Mouse (Mus musculus) CH12.LX (cell line): ENCODE data around the gene Gramd1b. TPM values are rescaled to one million over a fixed set of nuclear protein-coding genes. Genes with fewer than 3 reads are reported as not detected.

Experiments
- DNase-seq: peaks from one replicate; pipeline ENCODE4 v3.0.0-alpha.2; 2013; ENCODE audit errors: extremely low read depth
- H3K27ac ChIP-seq: 2 replicates; pipeline ENCODE4 v1.5.1; 2012; ENCODE audit warnings: low read depth, mild to moderate bottlenecking, control low read depth, moderate library complexity; ENCODE audit not compliant: insufficient read depth
- H3K27me3 ChIP-seq: replicated peaks from 2 replicates; pipeline ENCODE3; 2012; ENCODE audit warnings: inconsistent platforms
- H3K36me3 ChIP-seq, 2 experiments: replicated peaks in 1 of 2; 2 replicates each; pipeline versions ENCODE3 to v1.6.1; 2012; ENCODE audit warnings: inconsistent platforms in 1 of 2, low read length in 1 of 2, mild to moderate bottlenecking in 1 of 2, mixed read lengths in 1 of 2, moderate library complexity in 1 of 2; ENCODE audit not compliant: control insufficient read depth in 1 of 2, insufficient read depth in 1 of 2
- H3K4me1 ChIP-seq, 2 experiments: 2 replicates each; pipeline ENCODE4 v1.6.1; 2012; ENCODE audit warnings: inconsistent platforms in 1 of 2, moderate library complexity in 1 of 2; ENCODE audit not compliant: insufficient read depth in 2 of 2, control insufficient read depth in 1 of 2
- H3K4me2 ChIP-seq: 2 replicates; pipeline ENCODE4 v1.6.1; 2012; ENCODE audit warnings: low read depth, mild to moderate bottlenecking, control low read depth; ENCODE audit not compliant: poor library complexity, insufficient read depth, severe bottlenecking
- H3K4me3 ChIP-seq, 3 experiments: fragments of 150-350 bp in 1 of 3; sonication (generic) in 1 of 3; replicated peaks in 1 of 3; 2 replicates each; pipeline versions ENCODE3 to v1.5.1; 2011 to 2012; ENCODE audit warnings: low read depth in 2 of 3, low read length in 2 of 3, mild to moderate bottlenecking in 2 of 3, moderate library complexity in 2 of 3, control low read depth in 1 of 3, improper control_type of control experiment in 1 of 3, inconsistent platforms in 1 of 3, mixed read lengths in 1 of 3; ENCODE audit not compliant: poor library complexity in 1 of 3
- H3K79me2 ChIP-seq: replicated peaks from 2 replicates; pipeline ENCODE4 v1.6.1; 2012; ENCODE audit warnings: mild to moderate bottlenecking, moderate library complexity; ENCODE audit not compliant: control insufficient read depth, poor library complexity, insufficient read depth, severe bottlenecking; ENCODE audit errors: extremely low read depth
- H3K9ac ChIP-seq: 2 replicates; pipeline ENCODE4 v1.6.1; 2012; ENCODE audit warnings: low read depth, mild to moderate bottlenecking, control low read depth, moderate library complexity; ENCODE audit not compliant: insufficient read depth
- H3K9me3 ChIP-seq: replicated peaks from 2 replicates; pipeline ENCODE3; 2012; ENCODE audit warnings: low read length, inconsistent platforms, mixed read lengths
- E2F4 ChIP-seq: IDR thresholded peaks from 2 replicates; pipeline ENCODE4 v1.6.1; 2011; ENCODE audit warnings: low read depth, low read length, improper control_type of control experiment; ENCODE audit not compliant: insufficient replicate concordance
- EP300 ChIP-seq: IDR thresholded peaks from 2 replicates; pipeline ENCODE4 v1.6.1; 2011; ENCODE audit warnings: low read length, improper control_type of control experiment
- ETS1 ChIP-seq: conservative IDR thresholded peaks from 2 replicates; pipeline ENCODE4 v1.6.1; 2012; ENCODE audit warnings: low read depth, mild to moderate bottlenecking, inconsistent platforms, low read length, improper control_type of control experiment, moderate library complexity
- GABPA ChIP-seq: IDR thresholded peaks from 2 replicates; pipeline ENCODE4 v1.6.1; 2012; ENCODE audit warnings: low read depth, low read length, improper control_type of control experiment, inconsistent platforms; ENCODE audit not compliant: insufficient replicate concordance
- JUND ChIP-seq: conservative IDR thresholded peaks from 2 replicates; pipeline ENCODE4 v1.6.1; 2011; ENCODE audit warnings: low read depth, low read length, improper control_type of control experiment
- MAFK ChIP-seq: IDR thresholded peaks from 2 replicates; pipeline ENCODE4 v1.6.1; 2011; ENCODE audit warnings: low read length, improper control_type of control experiment; ENCODE audit not compliant: insufficient replicate concordance
- MAX ChIP-seq: IDR thresholded peaks from 2 replicates; pipeline ENCODE4 v1.6.1; 2011; ENCODE audit warnings: low read length, improper control_type of control experiment
- MEF2A ChIP-seq: IDR thresholded peaks from 2 replicates; pipeline ENCODE4 v1.6.1; 2014; ENCODE audit warnings: low read depth, mild to moderate bottlenecking, inconsistent platforms, low read length, improper control_type of control experiment, borderline replicate concordance
- NELFE ChIP-seq: IDR thresholded peaks from 2 replicates; pipeline ENCODE4 v1.6.1; 2011; ENCODE audit warnings: low read depth, low read length, improper control_type of control experiment
- PAX5 ChIP-seq: IDR thresholded peaks from 2 replicates; pipeline ENCODE4 v1.6.1; 2012; ENCODE audit warnings: low read length, inconsistent platforms, mixed read lengths
- POLR2AphosphoS2 ChIP-seq: IDR thresholded peaks from 2 replicates; pipeline ENCODE4 v1.6.1; 2011; ENCODE audit warnings: low read depth, low read length, improper control_type of control experiment
- RCOR1 ChIP-seq: conservative IDR thresholded peaks from 2 replicates; pipeline ENCODE4 v1.6.1; 2012; ENCODE audit warnings: low read depth, mild to moderate bottlenecking, inconsistent platforms, low read length, improper control_type of control experiment
- TBP ChIP-seq: conservative IDR thresholded peaks from 2 replicates; pipeline ENCODE4 v1.6.1; 2011; ENCODE audit warnings: low read depth, low read length, improper control_type of control experiment
- TCF12 ChIP-seq: IDR thresholded peaks from 2 replicates; pipeline ENCODE4 v1.6.1; 2014; ENCODE audit warnings: low read depth, mild to moderate bottlenecking, inconsistent platforms, low read length, improper control_type of control experiment
- UBTF ChIP-seq: IDR thresholded peaks from 2 replicates; pipeline ENCODE4 v1.6.1; 2012; ENCODE audit warnings: low read depth, mild to moderate bottlenecking, inconsistent platforms, low read length, improper control_type of control experiment, moderate library complexity
- USF2 ChIP-seq: conservative IDR thresholded peaks from 2 replicates; pipeline ENCODE4 v1.6.1; 2011; ENCODE audit warnings: low read depth, low read length, improper control_type of control experiment
- ZKSCAN1 ChIP-seq: IDR thresholded peaks from 2 replicates; pipeline ENCODE4 v1.6.1; 2012; ENCODE audit warnings: low read depth, inconsistent platforms, low read length, improper control_type of control experiment, borderline replicate concordance
- ZMIZ1 ChIP-seq: IDR thresholded peaks from 2 replicates; pipeline ENCODE4 v1.6.1; 2012; ENCODE audit warnings: low read depth, mild to moderate bottlenecking, inconsistent platforms, low read length, improper control_type of control experiment
- dilution Hi-C: fragments of 300-500 bp; cut with MboI; formaldehyde crosslinking; loops from 2 replicates; pipeline ENCODE4 v1.14.3; 2020; ENCODE audit warnings: low sequenced_read_pairs; ENCODE audit not compliant: extremely low pct_unique_long_range_greater_than_20kb, extremely low pct_ligation_motif_present
- in situ Hi-C: fragments of 300-500 bp; cut with MboI; formaldehyde crosslinking; loops from 3 replicates; pipeline ENCODE4 v1.14.3; 2019; ENCODE audit warnings: low sequenced_read_pairs, low pct_ligation_motif_present, low pct_unique_long_range_greater_than_20kb, mixed read lengths
- polyA plus RNA-seq: library from polyadenylated mRNA; unstranded; fragments of >175 nt; gene quantifications from 2 replicates; pipeline ENCODE4 v1.2.1, GENCODE M21; 2012; ENCODE audit warnings: low read depth; ENCODE audit not compliant: insufficient read length
- total RNA-seq, 2 experiments: library from RNA; depleted of rRNA; stranded (reverse); fragments of 300-350 nt in 1 of 2; fragments of >200 nt in 1 of 2; gene quantifications; 2 replicates each; pipeline ENCODE4 v1.2.3; 2012 to 2014

Gene Gramd1b
- total and polyA plus RNA-seq, 3 experiments = 13.3 to 40.8 (median 16.7) TPM

DNA sequence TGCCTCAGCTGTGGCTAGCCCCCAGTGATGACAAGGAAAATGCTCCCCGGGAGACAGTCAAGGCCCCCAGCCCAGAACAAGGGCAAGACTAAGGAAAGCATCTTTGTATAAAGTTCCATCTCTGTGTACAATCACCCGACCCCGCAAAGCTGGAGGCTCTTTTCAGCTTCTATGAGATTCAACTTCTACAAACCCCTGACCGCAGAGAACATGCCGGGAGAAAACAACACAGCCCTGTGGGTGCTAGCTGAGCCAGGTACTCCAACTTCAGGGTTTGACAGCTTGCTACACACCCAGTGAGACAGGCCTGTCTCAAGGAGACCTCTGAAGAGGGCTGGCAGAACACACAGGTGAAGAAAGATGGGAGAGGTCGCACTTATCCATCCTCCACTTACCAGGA is 155.7 kb downstream of the Gramd1b start:
- dilution Hi-C loops = no loop called here
- no peaks in the 10 kb centered on the region for H3K27me3 ChIP-seq
- H3K9ac ChIP-seq = no peak overlapping the region
- H3K36me3 ChIP-seq = peaks cover 0 to 71% of the 10 kb centered on the region in 2 experiments
- H3K4me2 ChIP-seq = no peak overlapping the region
- in situ Hi-C loops = no loop called here
- no peak overlapping the region for H3K4me3 ChIP-seq
- no peaks in the 10 kb centered on the region for H3K4me1 ChIP-seq
- DNase-seq = no peak
- H3K79me2 ChIP-seq = 0 out of 2 replicates have a peak, but pooled peaks cover 3% of the 10 kb centered on the region
- no peaks in the 10 kb centered on the region for H3K9me3 ChIP-seq
- no peak overlapping the region for H3K27ac ChIP-seq
- TF ChIP-seq JUND (no peak), ETS1 (no peak), UBTF (no peak), PAX5 (no peak), MEF2A (no peak), ZMIZ1 (no peak), ZKSCAN1 (no peak), GABPA (no peak), TBP (no peak), POLR2AphosphoS2 (no peak), EP300 (no peak)

GRCm38 (mm10) chr9:40374992-40375391 is 156.2 kb downstream of the Gramd1b start:
- Histone ChIP-seq H3K9ac (no peak overlapping the region), H3K4me3 (no peak overlapping the region), H3K27me3 (no peaks in the 10 kb centered on the region), H3K9me3 (no peaks in the 10 kb centered on the region), H3K36me3 (peaks cover 0 to 71% of the 10 kb centered on the region in 2 experiments), H3K79me2 (0 out of 2 replicates have a peak, but pooled peaks cover 3% of the 10 kb centered on the region), H3K4me1 (no peaks in the 10 kb centered on the region), H3K27ac (no peak overlapping the region), H3K4me2 (no peak overlapping the region)
- DNase-seq = no peak
- TF ChIP-seq JUND (no peak), NELFE (no peak), USF2 (no peak), MEF2A (no peak), TCF12 (no peak), ZKSCAN1 (no peak), EP300 (no peak), E2F4 (no peak), MAFK (no peak), TBP (no peak), RCOR1 (no peak), MAX (no peak)
- in situ Hi-C loops = no loop called here
- dilution Hi-C loops = no loop called here
